Mouse (Mus musculus): Measurements from ENCODE around the gene Akap2. TPM values are rescaled to one million over a fixed set of nuclear protein-coding genes. Genes with fewer than 3 reads are reported as not detected.

Akap2 gene
- polyA plus RNA-seq, 1 experiment from 2014 or later = 2.4 TPM

- Histone ChIP-seq H3K27ac (no peak overlapping the region), H3K4me3 (ENCODE audit: inconsistent target) (no peak overlapping the region), H3K36me3 (ENCODE audit: inconsistent target) (no peaks in the 10 kb centered on the region), H3K79me2 (ENCODE audit: inconsistent target) (no peaks in the 10 kb centered on the region)
- WGBS (ENCODE audit: missing documents) = 93% methylated on average over 7 of the region's 7 CpGs
Observed at GRCm38 (mm10) chr4:57762424-57762823, 45.0 kb downstream of the Akap2 start.

DNA sequence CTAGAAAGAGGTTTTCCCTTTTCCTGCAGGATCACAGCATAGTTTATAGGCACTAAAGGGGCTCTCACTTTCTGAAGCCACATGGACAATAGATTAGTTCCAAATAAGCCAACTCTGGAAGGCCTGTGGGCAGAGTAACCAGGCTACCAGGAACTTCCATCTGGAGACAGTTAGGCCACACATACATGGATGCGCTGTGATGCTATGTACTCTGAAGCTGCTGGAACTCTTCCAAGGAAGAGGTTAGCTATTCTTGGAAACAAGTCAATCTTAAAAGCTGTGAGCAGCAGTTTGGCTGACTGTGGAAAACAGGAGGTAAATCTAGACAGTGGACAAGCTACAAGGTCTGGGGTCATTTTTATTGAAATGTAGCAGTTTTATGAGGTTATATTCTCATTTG is 46.9 kb downstream of the Akap2 start:
- Histone ChIP-seq H3K27ac (no peak overlapping the region), H3K4me3 (ENCODE audit: inconsistent target) (no peak overlapping the region), H3K36me3 (ENCODE audit: inconsistent target) (no peaks in the 10 kb centered on the region), H3K79me2 (ENCODE audit: inconsistent target) (no peaks in the 10 kb centered on the region)
- WGBS (ENCODE audit: missing documents) = 78% methylated on average over 1 of the region's 1 CpGs

DNA sequence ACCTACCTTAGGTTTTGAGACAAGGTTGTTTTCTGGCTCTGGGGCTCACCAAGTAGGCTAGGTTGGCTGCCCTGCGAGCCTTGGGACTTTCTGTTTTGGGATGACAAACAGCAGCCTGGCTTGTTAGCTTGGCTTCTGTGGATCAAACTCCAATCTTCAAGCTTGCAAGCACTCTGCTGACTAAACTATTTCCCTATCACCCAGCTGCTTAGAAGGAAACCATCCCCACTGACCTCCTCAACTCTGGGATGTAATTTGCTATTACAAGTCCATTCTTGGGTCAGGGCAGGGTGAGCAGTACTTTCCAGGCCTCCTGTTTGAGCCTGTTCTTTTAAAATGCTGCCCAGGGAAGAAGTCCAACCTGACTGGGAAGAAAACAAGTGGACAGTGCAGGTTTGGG is 47.5 kb downstream of the Akap2 start:
- no peak overlapping the region for H3K4me3 ChIP-seq (ENCODE audit: inconsistent target)
- 86% methylated on average over 1 of the region's 1 CpGs for WGBS (ENCODE audit: missing documents)
- H3K79me2 ChIP-seq (ENCODE audit: inconsistent target) = no peaks in the 10 kb centered on the region
- H3K36me3 ChIP-seq (ENCODE audit: inconsistent target) = no peaks in the 10 kb centered on the region
- no peak overlapping the region for H3K27ac ChIP-seq

DNA sequence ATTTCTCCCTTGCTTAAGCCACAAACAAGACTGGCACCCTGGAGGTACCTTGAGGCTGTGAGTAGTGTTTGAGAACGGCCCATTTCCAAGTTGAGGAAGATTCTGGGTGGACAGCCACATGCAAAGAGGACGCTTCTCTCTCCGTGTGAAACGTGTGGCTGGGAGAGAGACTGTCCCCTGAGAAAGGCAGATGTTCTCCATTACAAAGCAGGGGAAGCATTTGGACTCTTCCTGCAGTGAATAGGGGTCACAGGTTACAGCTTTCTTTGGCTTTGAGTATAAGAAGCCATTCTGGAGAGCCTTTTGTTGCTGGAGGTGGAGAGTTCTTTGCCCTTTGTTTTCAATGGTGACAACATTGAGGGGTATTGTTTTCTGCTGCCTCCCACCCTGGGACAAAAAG is 48.3 kb downstream of the Akap2 start:
- no peaks in the 10 kb centered on the region for H3K79me2 ChIP-seq (ENCODE audit: inconsistent target)
- H3K36me3 ChIP-seq (ENCODE audit: inconsistent target) = no peaks in the 10 kb centered on the region
- H3K27ac ChIP-seq = no peak overlapping the region
- H3K4me3 ChIP-seq (ENCODE audit: inconsistent target) = no peak overlapping the region
- WGBS (ENCODE audit: missing documents) = 88% methylated on average over 4 of the region's 4 CpGs

DNA sequence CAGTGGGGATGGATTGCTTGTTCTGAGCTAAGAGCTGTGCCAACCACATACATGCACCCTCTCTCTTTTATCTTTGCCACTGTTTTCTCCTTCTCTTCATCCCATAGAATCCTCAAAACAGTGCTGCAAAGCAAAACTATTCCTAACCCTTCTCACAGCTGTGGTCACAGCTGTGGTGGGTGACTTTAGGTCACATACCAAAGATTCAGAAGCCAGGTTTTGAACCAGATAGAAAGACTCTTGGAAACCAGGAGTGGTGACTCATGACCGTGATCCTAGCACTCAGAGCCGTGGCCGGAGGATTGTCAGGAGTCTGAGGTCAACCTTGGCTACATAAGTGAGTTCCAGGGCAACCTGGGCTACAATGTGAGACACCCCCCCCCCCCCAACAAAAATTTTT is 51.5 kb downstream of the Akap2 start:
- WGBS (ENCODE audit: missing documents) = 87% methylated on average over 3 of the region's 3 CpGs
- H3K36me3 ChIP-seq (ENCODE audit: inconsistent target) = no peaks in the 10 kb centered on the region
- H3K79me2 ChIP-seq (ENCODE audit: inconsistent target) = no peaks in the 10 kb centered on the region
- no peak overlapping the region for H3K27ac ChIP-seq
- H3K4me3 ChIP-seq (ENCODE audit: inconsistent target) = no peak overlapping the region

DNA sequence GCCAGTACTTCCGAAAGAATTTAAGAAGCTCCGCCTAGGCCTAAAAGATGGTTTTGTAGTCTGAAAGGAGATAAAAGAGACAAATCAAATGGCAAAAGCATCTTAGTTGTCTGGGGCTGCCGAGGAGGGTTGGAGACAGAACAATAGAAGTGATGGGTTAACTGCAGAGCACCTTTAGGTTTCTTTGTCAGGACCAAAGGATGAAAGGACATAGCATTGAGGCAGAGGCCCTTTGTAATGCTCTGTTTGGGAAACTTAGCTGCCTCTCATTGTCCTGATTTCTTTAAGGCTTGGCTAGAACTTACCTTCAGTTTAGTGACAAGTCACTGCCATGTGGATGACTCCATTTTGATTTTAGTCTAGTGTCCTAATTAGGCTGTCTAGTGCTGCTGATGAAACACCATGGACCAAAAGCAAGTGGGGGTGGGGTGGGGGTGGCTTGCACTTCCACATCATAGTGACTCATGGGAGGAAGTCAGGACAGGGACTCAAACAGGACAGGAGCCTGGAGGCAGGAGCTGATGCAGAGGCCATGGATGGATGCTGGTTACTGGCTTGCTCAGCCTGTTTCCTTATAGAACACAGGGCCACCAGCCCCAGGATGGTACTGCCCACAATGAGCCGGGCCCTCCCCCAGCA is 52.8 kb downstream of the Akap2 start:
- WGBS (ENCODE audit: missing documents) = 97% methylated on average over 4 of the region's 4 CpGs
- Histone ChIP-seq H3K4me3 (ENCODE audit: inconsistent target) (no peak overlapping the region), H3K36me3 (ENCODE audit: inconsistent target) (no peaks in the 10 kb centered on the region), H3K79me2 (ENCODE audit: inconsistent target) (no peaks in the 10 kb centered on the region), H3K27ac (no peak overlapping the region)

DNA sequence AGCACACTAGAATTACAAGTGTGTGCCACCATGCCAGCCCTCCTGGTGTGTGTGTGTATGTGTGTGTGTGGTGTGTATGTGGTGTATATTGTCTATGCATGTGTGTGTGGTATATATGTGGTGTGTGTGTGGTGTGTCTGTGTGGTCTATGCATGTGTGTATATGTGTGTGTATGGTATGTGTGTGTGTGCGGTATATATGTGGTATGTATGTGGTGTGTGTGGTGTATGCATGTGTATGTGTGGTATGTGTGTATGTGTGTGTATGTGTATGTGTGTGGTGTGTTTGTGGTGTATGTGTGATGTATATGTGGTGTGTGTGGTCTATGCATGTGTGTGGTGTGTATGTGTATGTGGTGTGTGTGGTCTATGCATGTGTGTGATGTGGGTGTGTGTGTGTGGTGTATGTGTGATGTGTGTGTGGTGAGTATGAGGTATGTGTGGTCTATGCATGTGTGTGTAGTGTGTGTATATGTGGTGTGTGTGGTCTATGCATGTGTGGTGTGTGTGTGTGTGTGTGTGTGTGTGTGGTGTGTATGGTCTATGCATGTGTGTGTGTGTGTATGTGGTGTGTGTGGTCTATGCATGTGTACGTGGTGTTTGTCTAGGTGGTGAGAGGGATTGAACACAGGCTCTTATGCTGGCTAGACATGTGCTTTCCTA is 54.2 kb downstream of the Akap2 start:
- Histone ChIP-seq H3K79me2 (ENCODE audit: inconsistent target) (no peaks in the 10 kb centered on the region), H3K27ac (no peak overlapping the region), H3K4me3 (ENCODE audit: inconsistent target) (no peak overlapping the region), H3K36me3 (ENCODE audit: inconsistent target) (no peaks in the 10 kb centered on the region)
- 89% methylated on average over 2 of the region's 2 CpGs for WGBS (ENCODE audit: missing documents)

DNA sequence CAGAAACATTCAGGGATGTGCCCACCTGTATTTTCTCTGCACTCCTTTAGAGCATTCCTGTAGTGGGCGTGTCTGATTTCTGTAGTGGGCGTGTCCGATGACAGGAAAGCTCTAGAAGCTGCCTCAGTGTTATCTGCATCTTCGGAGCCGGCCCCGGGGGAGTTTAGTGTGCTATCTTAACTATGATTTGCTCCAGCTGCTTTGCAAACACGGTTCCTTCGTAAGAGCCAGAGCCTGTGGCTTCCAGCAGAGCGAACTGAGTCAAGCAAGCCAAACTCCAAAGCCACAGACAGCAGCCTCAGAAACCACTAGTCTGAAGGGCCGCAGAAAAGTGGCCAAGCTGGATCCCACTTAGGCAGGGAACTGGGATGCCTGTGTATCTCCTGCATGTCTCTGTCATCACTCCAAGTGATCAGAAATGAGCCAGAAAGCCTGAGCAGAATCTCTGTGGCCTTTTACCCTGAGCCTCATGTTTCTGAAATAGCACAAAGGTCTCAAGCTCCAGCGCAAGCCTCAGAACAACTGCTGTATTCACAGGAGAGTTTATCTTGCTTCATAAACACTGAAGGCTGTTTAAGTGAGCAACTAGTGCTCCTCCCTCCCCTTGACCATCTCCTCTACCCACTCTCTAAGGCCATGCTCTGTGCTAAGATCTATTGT is 55.5 kb downstream of the Akap2 start:
- 75% methylated on average over 11 of the region's 11 CpGs for WGBS (ENCODE audit: missing documents)
- Histone ChIP-seq H3K36me3 (ENCODE audit: inconsistent target) (no peaks in the 10 kb centered on the region), H3K27ac (no peak overlapping the region), H3K79me2 (ENCODE audit: inconsistent target) (no peaks in the 10 kb centered on the region), H3K4me3 (ENCODE audit: inconsistent target) (no peak overlapping the region)

DNA sequence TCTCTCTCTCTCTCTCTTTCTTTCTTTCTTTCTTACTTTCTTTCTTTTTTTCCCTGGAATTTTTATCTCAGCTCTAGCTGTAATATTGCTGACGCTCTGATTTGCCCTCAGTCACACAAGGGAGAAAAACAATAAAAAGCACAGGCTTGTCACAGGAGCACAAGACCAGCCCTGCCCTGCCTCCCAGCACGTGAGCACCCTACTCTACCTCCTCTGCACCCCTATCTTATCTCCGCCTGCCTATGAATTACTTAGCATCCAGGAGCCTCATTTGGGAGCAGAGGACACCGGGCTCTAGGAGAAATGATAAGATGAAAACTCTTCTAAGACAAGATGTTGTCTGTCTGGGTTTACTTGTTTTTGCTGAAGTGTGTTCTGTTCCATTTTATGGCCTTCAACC is 57.1 kb downstream of the Akap2 start:
- no peak overlapping the region for H3K4me3 ChIP-seq (ENCODE audit: inconsistent target)
- no peak overlapping the region for H3K27ac ChIP-seq
- 91% methylated on average over 4 of the region's 4 CpGs for WGBS (ENCODE audit: missing documents)
- H3K79me2 ChIP-seq (ENCODE audit: inconsistent target) = no peaks in the 10 kb centered on the region
- no peaks in the 10 kb centered on the region for H3K36me3 ChIP-seq (ENCODE audit: inconsistent target)

DNA sequence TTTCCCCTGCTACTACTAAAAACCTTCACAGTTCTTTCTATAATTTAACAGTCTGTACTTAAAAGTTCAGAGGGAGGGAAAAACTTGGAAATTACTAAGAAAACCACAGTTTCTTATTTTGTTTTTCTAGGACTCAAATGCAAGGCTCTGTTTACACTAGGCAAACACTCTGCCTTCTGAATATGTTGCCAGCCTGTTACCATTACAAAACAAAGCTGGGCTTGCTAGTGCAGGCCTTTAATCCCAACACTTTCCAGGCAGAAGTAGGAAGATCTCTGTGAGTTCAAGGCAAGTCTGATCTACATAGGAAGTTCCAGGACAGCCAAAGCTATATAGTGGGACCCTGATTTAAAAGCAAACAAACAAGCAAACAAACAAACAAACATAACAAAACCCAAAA is 58.1 kb downstream of the Akap2 start:
- Histone ChIP-seq H3K79me2 (ENCODE audit: inconsistent target) (no peaks in the 10 kb centered on the region), H3K27ac (no peak overlapping the region), H3K36me3 (ENCODE audit: inconsistent target) (no peaks in the 10 kb centered on the region), H3K4me3 (ENCODE audit: inconsistent target) (no peak overlapping the region)

GRCm38 (mm10) chr4:57780403-57780802 is 62.9 kb downstream of the Akap2 start:
- Histone ChIP-seq H3K79me2 (ENCODE audit: inconsistent target) (no peaks in the 10 kb centered on the region), H3K4me3 (ENCODE audit: inconsistent target) (no peak overlapping the region), H3K27ac (no peak overlapping the region), H3K36me3 (ENCODE audit: inconsistent target) (no peaks in the 10 kb centered on the region)
- 46% methylated on average over 4 of the region's 4 CpGs for WGBS (ENCODE audit: missing documents)

DNA sequence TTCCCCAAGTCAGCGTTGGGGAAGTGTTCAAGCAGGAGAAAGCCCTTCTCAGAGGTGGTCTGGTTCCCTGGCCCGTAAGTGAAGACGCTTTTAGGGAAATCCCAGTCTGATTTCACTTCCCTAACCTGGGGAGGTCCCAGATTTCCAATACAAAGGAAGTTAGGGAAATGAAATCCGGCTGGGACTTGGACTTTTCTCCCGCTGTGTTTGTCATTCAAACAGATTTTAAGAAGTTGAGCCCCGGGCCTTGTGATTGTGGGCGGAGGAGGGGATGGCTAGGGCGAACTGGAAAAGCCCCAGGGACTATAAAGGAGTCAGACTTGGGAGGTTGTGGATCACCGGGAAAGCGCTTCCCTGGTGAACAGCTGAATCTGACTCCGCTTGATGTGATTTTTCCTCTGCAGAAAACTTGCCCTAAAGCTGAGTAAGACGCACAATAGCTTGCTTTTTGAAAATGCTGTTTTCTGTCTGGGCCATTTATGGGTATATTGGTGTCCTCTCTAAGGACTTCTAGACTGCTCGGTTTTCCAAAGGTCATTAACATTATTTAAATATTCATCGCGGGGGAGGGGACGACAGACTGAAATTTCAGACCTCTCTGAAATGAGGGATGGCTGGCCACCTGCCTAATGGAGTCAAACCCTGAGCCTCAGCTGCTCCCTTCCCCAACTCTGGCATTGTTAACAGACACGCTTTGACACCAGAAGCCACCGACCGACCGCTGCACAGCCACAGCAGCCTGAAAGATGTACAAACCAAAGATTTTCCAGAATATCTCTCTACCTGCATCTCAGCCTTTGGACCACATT is 63.6 kb downstream of the Akap2 start:
- H3K79me2 ChIP-seq (ENCODE audit: inconsistent target) = no peaks in the 10 kb centered on the region
- no peak overlapping the region for H3K4me3 ChIP-seq (ENCODE audit: inconsistent target)
- 29% methylated on average over 20 of the region's 20 CpGs for WGBS (ENCODE audit: missing documents)
- no peak overlapping the region for H3K27ac ChIP-seq
- no peaks in the 10 kb centered on the region for H3K36me3 ChIP-seq (ENCODE audit: inconsistent target)

GRCm38 (mm10) chr4:57781994-57782393 is 64.5 kb downstream of the Akap2 start:
- WGBS (ENCODE audit: missing documents) = 2% methylated on average over 26 of the region's 26 CpGs
- no peaks in the 10 kb centered on the region for H3K79me2 ChIP-seq (ENCODE audit: inconsistent target)
- H3K36me3 ChIP-seq (ENCODE audit: inconsistent target) = no peaks in the 10 kb centered on the region
- peak overlapping the region; percentile 20 for H3K4me3 ChIP-seq (ENCODE audit: inconsistent target)
- no peak overlapping the region for H3K27ac ChIP-seq

- Histone ChIP-seq H3K79me2 (ENCODE audit: inconsistent target) (no peaks in the 10 kb centered on the region), H3K27ac (no peak overlapping the region), H3K4me3 (ENCODE audit: inconsistent target) (peak overlapping the region; percentile 20), H3K36me3 (ENCODE audit: inconsistent target) (no peaks in the 10 kb centered on the region)
- 6% methylated on average over 33 of the region's 33 CpGs for WGBS (ENCODE audit: missing documents)
Observed at GRCm38 (mm10) chr4:57782549-57783390, 65.3 kb downstream of the Akap2 start.

Measured in macrophage (primary cell).